Mouse (Mus musculus) E14TG2a.4 (cell line): ENCODE measurements around the gene Shc1.

Experiments used
- H3K27me3 ChIP-seq: 2 replicates; pipeline ENCODE4 v1.6.1; 2014; ENCODE audit warnings: low read length, control low read depth; ENCODE audit not compliant: insufficient read depth
- H3K36me3 ChIP-seq: 2 replicates; pipeline ENCODE4 v1.6.1; 2014; ENCODE audit warnings: low read length, control low read depth; ENCODE audit not compliant: insufficient read depth
- H3K4me1 ChIP-seq: replicated peaks from 2 replicates; pipeline ENCODE4 v1.6.1; 2014; ENCODE audit warnings: low read depth, low read length, control low read depth
- H3K4me3 ChIP-seq: replicated peaks from 2 replicates; pipeline ENCODE4 v1.5.1; 2014; ENCODE audit warnings: mild to moderate bottlenecking, low read length
- H3K9me3 ChIP-seq: 2 replicates; pipeline ENCODE4 v1.6.1; 2014; ENCODE audit warnings: low read length, control low read depth
- CTCF ChIP-seq: conservative IDR thresholded peaks from 2 replicates; pipeline ENCODE4 v1.5.1; 2014; ENCODE audit warnings: low read length
- NANOG ChIP-seq: IDR thresholded peaks from 2 replicates; pipeline ENCODE4 v1.6.1; 2014; ENCODE audit warnings: borderline replicate concordance, low read length, mixed read lengths
- POU5F1 ChIP-seq: IDR thresholded peaks from 2 replicates; pipeline ENCODE4 v1.6.1; 2014; ENCODE audit warnings: low read length, borderline replicate concordance

Gene Shc1

GRCm38 (mm10) chr3:89419571-89419970 lies 1.3 kb downstream of the Shc1 start:
- peaks cover 62% of the 10 kb centered on the region for H3K4me1 ChIP-seq
- H3K9me3 ChIP-seq, result no peaks in the 10 kb centered on the region
- TF ChIP-seq CTCF (no peak), NANOG (no peak), POU5F1 (no peak)
- H3K36me3 ChIP-seq, result peaks cover 44% of the 10 kb centered on the region
- H3K27me3 ChIP-seq, result no peaks in the 10 kb centered on the region
- peak overlapping the region; percentile 83 for H3K4me3 ChIP-seq

- TF ChIP-seq POU5F1, result no peak
- no peak for TF ChIP-seq CTCF
- TF ChIP-seq NANOG, result no peak
- no peaks in the 10 kb centered on the region for H3K9me3 ChIP-seq
- peaks cover 66% of the 10 kb centered on the region for H3K4me1 ChIP-seq
These were observed 1.7 kb downstream of the Shc1 start for GRCm38 (mm10) chr3:89419981-89420380.

GRCm38 (mm10) chr3:89420421-89420820 lies 2.2 kb downstream of the Shc1 start:
- Histone ChIP-seq H3K9me3 (no peaks in the 10 kb centered on the region), H3K27me3 (no peaks in the 10 kb centered on the region), H3K4me3 (peak overlapping the region; percentile 83), H3K36me3 (peaks cover 44% of the 10 kb centered on the region), H3K4me1 (peaks cover 71% of the 10 kb centered on the region)
- TF ChIP-seq NANOG (no peak), CTCF (no peak), POU5F1 (no peak)

More at GRCm38 (mm10) chr3:89419981-89420380, 1.7 kb downstream of the Shc1 start:
- Histone ChIP-seq H3K27me3 (no peaks in the 10 kb centered on the region), H3K36me3 (peaks cover 44% of the 10 kb centered on the region), H3K4me3 (peak overlapping the region; percentile 83)

GRCm38 (mm10) chr3:89421002-89421774 lies 2.9 kb downstream of the Shc1 start:
- TF ChIP-seq CTCF (no peak), NANOG (no peak), POU5F1 (no peak)
- peaks cover 71% of the 10 kb centered on the region for H3K4me1 ChIP-seq
- H3K4me3 ChIP-seq, result peak overlapping the region; percentile 83
- no peaks in the 10 kb centered on the region for H3K27me3 ChIP-seq
- H3K36me3 ChIP-seq, result peaks cover 44% of the 10 kb centered on the region
- no peaks in the 10 kb centered on the region for H3K9me3 ChIP-seq

- H3K36me3 ChIP-seq, result peaks cover 44% of the 10 kb centered on the region
- no peaks in the 10 kb centered on the region for H3K27me3 ChIP-seq
- peak overlapping the region; percentile 83 for H3K4me3 ChIP-seq
- no peak for TF ChIP-seq CTCF
- no peak for TF ChIP-seq POU5F1
- TF ChIP-seq NANOG, result no peak
- peaks cover 70% of the 10 kb centered on the region for H3K4me1 ChIP-seq
- H3K9me3 ChIP-seq, result no peaks in the 10 kb centered on the region
These were observed 3.7 kb downstream of the Shc1 start for GRCm38 (mm10) chr3:89421810-89422473.

GRCm38 (mm10) chr3:89422556-89423205 lies 4.4 kb downstream of the Shc1 start:
- peaks cover 51% of the 10 kb centered on the region for H3K36me3 ChIP-seq
- TF ChIP-seq POU5F1 (no peak), CTCF (no peak), NANOG (no peak)
- H3K4me3 ChIP-seq, result peak overlapping the region; percentile 83
- no peaks in the 10 kb centered on the region for H3K9me3 ChIP-seq
- peaks cover 76% of the 10 kb centered on the region for H3K4me1 ChIP-seq
- H3K27me3 ChIP-seq, result no peaks in the 10 kb centered on the region

GRCm38 (mm10) chr3:89424416-89425140 lies 6.3 kb downstream of the Shc1 start:
- Histone ChIP-seq H3K4me3 (peak overlapping the region; percentile 83), H3K27me3 (no peaks in the 10 kb centered on the region), H3K4me1 (peaks cover 89% of the 10 kb centered on the region), H3K9me3 (no peaks in the 10 kb centered on the region), H3K36me3 (peaks cover 67% of the 10 kb centered on the region)
- TF ChIP-seq CTCF (no peak), POU5F1 (no peak)

- H3K27me3 ChIP-seq, result no peaks in the 10 kb centered on the region
- H3K4me3 ChIP-seq, result peak overlapping the region; percentile 83
- TF ChIP-seq CTCF (no peak; the same call in 1 of the 2 replicates), NANOG (no peak), POU5F1 (no peak)
- H3K36me3 ChIP-seq, result peaks cover 67% of the 10 kb centered on the region
- H3K4me1 ChIP-seq, result peaks cover 84% of the 10 kb centered on the region
- no peaks in the 10 kb centered on the region for H3K9me3 ChIP-seq
These were observed 6.9 kb downstream of the Shc1 start for GRCm38 (mm10) chr3:89425141-89425525.
